Mouse (Mus musculus): ENCODE measurements around the gene Ttc27. TPM values are rescaled to one million over a fixed set of nuclear protein-coding genes. Genes with fewer than 3 reads are reported as not detected.

Gene Ttc27
- polyA plus RNA-seq, 1 experiment from 2014 or later = 8.7 TPM

GRCm38 (mm10) chr17:74860180-74860993 is 142.9 kb downstream of the Ttc27 start:
- TF ChIP-seq CTCF (IDR thresholded peaks at IDR 0.05; ENCODE audit: low read depth) = no peak
- H3K27me3 ChIP-seq (replicated peaks; ENCODE audit: control insufficient read depth, insufficient read depth, low read length) = no peaks in the 10 kb centered on the region
- no peaks in the 10 kb centered on the region for H3K4me1 ChIP-seq (replicated peaks; ENCODE audit: control insufficient read depth, insufficient read depth, low read length)
- 56% methylated on average over 17 of the region's 17 CpGs for WGBS
- no peak overlapping the region for H3K4me3 ChIP-seq (ENCODE audit: low read depth, low read length)
- H3K9me3 ChIP-seq (ENCODE audit: control insufficient read depth) = no peaks in the 10 kb centered on the region
- H3K36me3 ChIP-seq (ENCODE audit: control insufficient read depth, insufficient read depth) = no peaks in the 10 kb centered on the region
- no peak overlapping the region for H3K4me2 ChIP-seq (replicated peaks; ENCODE audit: low read depth)
- no peak overlapping the region for H3K9ac ChIP-seq (ENCODE audit: low read depth, low read length)
- no peak overlapping the region for H3K27ac ChIP-seq (ENCODE audit: low read depth, low read length)
- ATAC-seq = no peak

GRCm38 (mm10) chr17:74863845-74864244 is 146.3 kb downstream of the Ttc27 start:
- Histone ChIP-seq H3K4me1 (replicated peaks; ENCODE audit: control insufficient read depth, insufficient read depth, low read length) (no peaks in the 10 kb centered on the region), H3K4me3 (ENCODE audit: low read depth, low read length) (no peak overlapping the region)
- no peak for TF ChIP-seq CTCF (IDR thresholded peaks at IDR 0.05; ENCODE audit: low read depth)

GRCm38 (mm10) chr17:74864790-74865548 is 147.4 kb downstream of the Ttc27 start:
- WGBS = 82% methylated on average over 10 of the region's 10 CpGs

More at GRCm38 (mm10) chr17:74863845-74864244, 146.3 kb downstream of the Ttc27 start:
- no peak overlapping the region for H3K27ac ChIP-seq (ENCODE audit: low read depth, low read length)
- H3K4me2 ChIP-seq (replicated peaks; ENCODE audit: low read depth) = no peak overlapping the region
- no peak for ATAC-seq
- H3K27me3 ChIP-seq (replicated peaks; ENCODE audit: control insufficient read depth, insufficient read depth, low read length) = no peaks in the 10 kb centered on the region
- no peaks in the 10 kb centered on the region for H3K9me3 ChIP-seq (ENCODE audit: control insufficient read depth)
- H3K36me3 ChIP-seq (ENCODE audit: control insufficient read depth, insufficient read depth) = no peaks in the 10 kb centered on the region
- 81% methylated on average over 5 of the region's 5 CpGs for WGBS
- H3K9ac ChIP-seq (ENCODE audit: low read depth, low read length) = no peak overlapping the region

GRCm38 (mm10) chr17:74865694-74866564 is 148.4 kb downstream of the Ttc27 start:
- no peaks in the 10 kb centered on the region for H3K36me3 ChIP-seq (ENCODE audit: control insufficient read depth, insufficient read depth)
- H3K4me1 ChIP-seq (replicated peaks; ENCODE audit: control insufficient read depth, insufficient read depth, low read length) = no peaks in the 10 kb centered on the region
- H3K9ac ChIP-seq (ENCODE audit: low read depth, low read length) = no peak overlapping the region
- H3K27me3 ChIP-seq (replicated peaks; ENCODE audit: control insufficient read depth, insufficient read depth, low read length) = no peaks in the 10 kb centered on the region
- H3K9me3 ChIP-seq (ENCODE audit: control insufficient read depth) = no peaks in the 10 kb centered on the region
- H3K4me2 ChIP-seq (replicated peaks; ENCODE audit: low read depth) = no peak overlapping the region
- no peak overlapping the region for H3K27ac ChIP-seq (ENCODE audit: low read depth, low read length)
- WGBS = 67% methylated on average over 16 of the region's 16 CpGs
- TF ChIP-seq CTCF (IDR thresholded peaks at IDR 0.05; ENCODE audit: low read depth) = no peak
- no peak for ATAC-seq
- no peak overlapping the region for H3K4me3 ChIP-seq (ENCODE audit: low read depth, low read length)

More at GRCm38 (mm10) chr17:74864790-74865548, 147.4 kb downstream of the Ttc27 start:
- Histone ChIP-seq H3K27ac (ENCODE audit: low read depth, low read length) (no peak overlapping the region), H3K9ac (ENCODE audit: low read depth, low read length) (no peak overlapping the region), H3K4me3 (ENCODE audit: low read depth, low read length) (no peak overlapping the region), H3K36me3 (ENCODE audit: control insufficient read depth, insufficient read depth) (no peaks in the 10 kb centered on the region), H3K9me3 (ENCODE audit: control insufficient read depth) (no peaks in the 10 kb centered on the region), H3K27me3 (replicated peaks; ENCODE audit: control insufficient read depth, insufficient read depth, low read length) (no peaks in the 10 kb centered on the region), H3K4me2 (replicated peaks; ENCODE audit: low read depth) (no peak overlapping the region), H3K4me1 (replicated peaks; ENCODE audit: control insufficient read depth, insufficient read depth, low read length) (no peaks in the 10 kb centered on the region)
- no peak for ATAC-seq
- TF ChIP-seq CTCF (IDR thresholded peaks at IDR 0.05; ENCODE audit: low read depth) = no peak

GRCm38 (mm10) chr17:74866565-74867507 is 149.3 kb downstream of the Ttc27 start:
- no peak overlapping the region for H3K9ac ChIP-seq (ENCODE audit: low read depth, low read length)
- no peak overlapping the region for H3K4me2 ChIP-seq (replicated peaks; ENCODE audit: low read depth)

More at GRCm38 (mm10) chr17:74866565-74867507, 149.3 kb downstream of the Ttc27 start:
- H3K36me3 ChIP-seq (ENCODE audit: control insufficient read depth, insufficient read depth) = no peaks in the 10 kb centered on the region
- no peak for TF ChIP-seq CTCF (IDR thresholded peaks at IDR 0.05; ENCODE audit: low read depth)
- no peak overlapping the region for H3K27ac ChIP-seq (ENCODE audit: low read depth, low read length)
- no peaks in the 10 kb centered on the region for H3K27me3 ChIP-seq (replicated peaks; ENCODE audit: control insufficient read depth, insufficient read depth, low read length)
- ATAC-seq = peak; percentile 71
- no peaks in the 10 kb centered on the region for H3K4me1 ChIP-seq (replicated peaks; ENCODE audit: control insufficient read depth, insufficient read depth, low read length)
- no peak overlapping the region for H3K4me3 ChIP-seq (ENCODE audit: low read depth, low read length)
- 32% methylated on average over 11 of the region's 11 CpGs for WGBS
- H3K9me3 ChIP-seq (ENCODE audit: control insufficient read depth) = no peaks in the 10 kb centered on the region

All from intestine, postnatal 0 days (tissue).